In genomic region chr19:54047386-54048050, GRCm38 (mm10) we compare ENCODE assay signal across 7 mouse cellular contexts. TPM values are rescaled to one million over a fixed set of nuclear protein-coding genes. Genes with fewer than 3 reads are reported as not detected.
DNase-seq lines count a peak whose midpoint lies in the region; ATAC-seq and TF ChIP-seq lines count a peak whose summit lies in the region.

No protein-coding gene starts in this region.

- peak overlapping the region; percentile 99 for H3K4me2 ChIP-seq in embryonic facial prominence, embryonic 13.5 days
- peak overlapping the region; percentile 96 for H3K4me2 ChIP-seq in intestine, postnatal 0 days (replicated peaks; ENCODE audit: low read depth)

- intact Hi-C loops in gastrocnemius, postnatal 14 days (cut with DNase I; ENCODE audit: low total_unique reads): loop anchor here (10.0 kb wide), 2 partner anchors 197 to 487 kb away; no protein-coding TSS in a partner anchor

- H3K36me3 ChIP-seq in embryonic facial prominence, embryonic 13.5 days: no peaks in the 10 kb centered on the region
- no peaks in the 10 kb centered on the region for H3K36me3 ChIP-seq in intestine, postnatal 0 days (ENCODE audit: control insufficient read depth, insufficient read depth)

- no peak overlapping the region for H3K27ac ChIP-seq in embryonic facial prominence, embryonic 13.5 days
- H3K27ac ChIP-seq in intestine, postnatal 0 days (ENCODE audit: low read depth, low read length): no peak overlapping the region

- peak overlapping the region; percentile 57 for H3K4me3 ChIP-seq in embryonic facial prominence, embryonic 13.5 days
- peak overlapping the region; percentile 64 for H3K4me3 ChIP-seq in intestine, postnatal 0 days (ENCODE audit: low read depth, low read length)

- no peak for ATAC-seq in embryonic facial prominence, embryonic 13.5 days (ENCODE audit: insufficient number of reproducible peaks, insufficient read depth, low FRiP score, low TSS enrichment, low read depth)
- no peak for ATAC-seq in intestine, postnatal 0 days

- peaks cover 81% of the 10 kb centered on the region for H3K27me3 ChIP-seq in embryonic facial prominence, embryonic 13.5 days
- peaks cover 30% of the 10 kb centered on the region for H3K27me3 ChIP-seq in intestine, postnatal 0 days (replicated peaks; ENCODE audit: control insufficient read depth, insufficient read depth, low read length)

- WGBS in embryonic facial prominence, embryonic 13.5 days: under 1% methylated on average over 27 of the region's 27 CpGs
- WGBS in intestine, postnatal 0 days: 3% methylated on average over 27 of the region's 27 CpGs

- H3K4me1 ChIP-seq in embryonic facial prominence, embryonic 13.5 days: peaks cover 42% of the 10 kb centered on the region
- peaks cover 12% of the 10 kb centered on the region; the same call in 1 of the 2 replicates for H3K4me1 ChIP-seq in intestine, postnatal 0 days (replicated peaks; ENCODE audit: control insufficient read depth, insufficient read depth, low read length)

- DNase-seq in right cerebral cortex, postnatal 14 days: peak; percentile 16
- no peak for DNase-seq in right cerebral cortex, postnatal 36 days (ENCODE audit: low spot score in 2 of 2)
- peak; percentile 56 for DNase-seq in neural tube, embryonic 10.5 days (ENCODE audit: extremely low spot score, low spot score)
- no peak for DNase-seq in layer of hippocampus, adult 9-11 months
- no peak for DNase-seq in gastrocnemius, postnatal 14 days

- H3K9me3 ChIP-seq in embryonic facial prominence, embryonic 13.5 days: no peaks in the 10 kb centered on the region
- H3K9me3 ChIP-seq in intestine, postnatal 0 days (ENCODE audit: control insufficient read depth): no peaks in the 10 kb centered on the region

- no peak for TF ChIP-seq CTCF in intestine, postnatal 0 days (IDR thresholded peaks at IDR 0.05; ENCODE audit: low read depth)

- H3K9ac ChIP-seq in embryonic facial prominence, embryonic 13.5 days: peak overlapping the region; percentile 66
- H3K9ac ChIP-seq in intestine, postnatal 0 days (ENCODE audit: low read depth, low read length): peak overlapping the region; percentile 23; the same call in 1 of the 2 replicates

RNA-seq across cellular contexts. Expression of gene Adra2a, which starts 3.6 kb away (rescaled TPM):
- polyA plus RNA-seq in embryonic facial prominence, embryonic 13.5 days (2015; fragmentation: Nextera tagmentation; extraction: Ambion mirVana): 1.5 and 2.6 TPM in 2 replicates
- 1.2 and 1.3 TPM in 2 replicates for polyA plus RNA-seq in intestine, postnatal 0 days (2015; fragmentation: Nextera tagmentation; extraction: Ambion mirVana)
- total RNA-seq in gastrocnemius, postnatal 14 days (2021): 1 to 10 TPM in 1 of 2 experiments, under 1 TPM in 1; 0.78 to 1.2 TPM

Comparison
In these comparisons a context has a peak if more than half of its experiments do, and no peak if none do; other contexts are left out.
1. DNase-seq: peak in right cerebral cortex, postnatal 14 days (single experiment) and neural tube, embryonic 10.5 days (single experiment); none in right cerebral cortex, postnatal 36 days (0 of 2), layer of hippocampus, adult 9-11 months (single experiment) and gastrocnemius, postnatal 14 days (single experiment).